Mouse (Mus musculus): ENCODE data around the gene D17Wsu92e. TPM values are rescaled to one million over a fixed set of nuclear protein-coding genes. Genes with fewer than 3 reads are reported as not detected.

Gene D17Wsu92e
- polyA plus RNA-seq, 1 experiment from 2014 or later, result 20.3 TPM

DNA sequence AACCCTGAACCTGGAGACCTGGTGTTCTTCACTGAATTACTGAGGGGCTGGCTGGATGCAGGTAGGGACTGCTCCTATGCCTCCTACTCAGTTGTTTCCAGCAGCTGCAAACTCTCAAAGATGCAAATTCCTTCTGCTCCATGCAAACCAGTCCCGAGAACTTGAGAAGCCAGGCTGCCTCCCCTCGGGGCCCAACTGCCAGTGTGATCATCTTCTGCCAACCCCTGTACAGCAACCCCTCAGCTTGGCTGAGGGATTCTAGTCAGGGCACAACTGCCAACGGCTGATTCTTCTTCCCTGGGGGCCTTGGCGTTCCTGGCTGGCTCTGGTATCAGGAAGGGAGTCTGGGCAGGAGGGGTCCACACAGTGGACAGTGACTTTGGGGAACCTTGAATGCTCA lies 74.0 kb downstream of the D17Wsu92e start:
- Histone ChIP-seq H3K9ac (replicated peaks; ENCODE audit: low read depth) (no peak overlapping the region), H3K27me3 (replicated peaks; ENCODE audit: insufficient read depth, low read length) (no peaks in the 10 kb centered on the region), H3K36me3 (ENCODE audit: insufficient read depth, low read length) (no peaks in the 10 kb centered on the region), H3K9me3 (ENCODE audit: low read length) (no peaks in the 10 kb centered on the region), H3K4me2 (replicated peaks; ENCODE audit: low read depth, low read length) (no peak overlapping the region), H3K27ac (ENCODE audit: low read length) (no peak overlapping the region), H3K4me1 (ENCODE audit: insufficient read depth, low read depth, low read length) (no peaks in the 10 kb centered on the region), H3K4me3 (ENCODE audit: low read depth, low read length) (no peak overlapping the region)
- TF ChIP-seq CTCF (IDR thresholded peaks at IDR 0.05) (no peak), EP300 (IDR thresholded peaks at IDR 0.05) (no peak)
- WGBS, result 63% methylated on average over 4 of the region's 4 CpGs
- DNase-seq (ENCODE audit: low spot score) (no peak), ATAC-seq (no peak)

DNA sequence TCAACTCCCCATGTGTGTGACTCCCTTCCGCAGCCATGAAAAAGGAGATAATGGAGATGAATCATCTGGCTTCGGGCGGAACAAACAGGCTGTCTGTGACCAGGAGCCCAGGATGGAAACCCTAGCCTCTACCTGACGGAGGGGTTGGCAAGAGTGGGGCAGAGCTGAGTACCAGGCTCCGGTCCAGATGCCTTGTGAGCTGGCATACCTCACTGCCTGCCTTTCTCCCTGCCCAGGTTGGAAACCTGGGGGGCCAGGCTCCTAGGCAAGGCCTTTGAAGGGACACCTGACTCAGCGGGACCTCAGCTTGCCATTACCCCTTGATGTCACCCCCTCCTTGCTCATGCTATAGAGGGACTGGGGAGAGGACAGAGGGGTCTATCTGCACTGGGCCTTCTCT lies 79.5 kb downstream of the D17Wsu92e start:
- Histone ChIP-seq H3K9ac (replicated peaks; ENCODE audit: low read depth) (no peak overlapping the region), H3K4me1 (ENCODE audit: insufficient read depth, low read depth, low read length) (no peaks in the 10 kb centered on the region), H3K9me3 (ENCODE audit: low read length) (no peaks in the 10 kb centered on the region), H3K27me3 (replicated peaks; ENCODE audit: insufficient read depth, low read length) (no peaks in the 10 kb centered on the region), H3K4me3 (ENCODE audit: low read depth, low read length) (no peak overlapping the region), H3K4me2 (replicated peaks; ENCODE audit: low read depth, low read length) (no peak overlapping the region), H3K27ac (ENCODE audit: low read length) (no peak overlapping the region), H3K36me3 (ENCODE audit: insufficient read depth, low read length) (no peaks in the 10 kb centered on the region)
- DNase-seq (ENCODE audit: low spot score) (no peak), ATAC-seq (no peak)
- WGBS, result 83% methylated on average over 6 of the region's 6 CpGs
- TF ChIP-seq EP300 (IDR thresholded peaks at IDR 0.05) (no peak), CTCF (IDR thresholded peaks at IDR 0.05) (no peak)

DNA sequence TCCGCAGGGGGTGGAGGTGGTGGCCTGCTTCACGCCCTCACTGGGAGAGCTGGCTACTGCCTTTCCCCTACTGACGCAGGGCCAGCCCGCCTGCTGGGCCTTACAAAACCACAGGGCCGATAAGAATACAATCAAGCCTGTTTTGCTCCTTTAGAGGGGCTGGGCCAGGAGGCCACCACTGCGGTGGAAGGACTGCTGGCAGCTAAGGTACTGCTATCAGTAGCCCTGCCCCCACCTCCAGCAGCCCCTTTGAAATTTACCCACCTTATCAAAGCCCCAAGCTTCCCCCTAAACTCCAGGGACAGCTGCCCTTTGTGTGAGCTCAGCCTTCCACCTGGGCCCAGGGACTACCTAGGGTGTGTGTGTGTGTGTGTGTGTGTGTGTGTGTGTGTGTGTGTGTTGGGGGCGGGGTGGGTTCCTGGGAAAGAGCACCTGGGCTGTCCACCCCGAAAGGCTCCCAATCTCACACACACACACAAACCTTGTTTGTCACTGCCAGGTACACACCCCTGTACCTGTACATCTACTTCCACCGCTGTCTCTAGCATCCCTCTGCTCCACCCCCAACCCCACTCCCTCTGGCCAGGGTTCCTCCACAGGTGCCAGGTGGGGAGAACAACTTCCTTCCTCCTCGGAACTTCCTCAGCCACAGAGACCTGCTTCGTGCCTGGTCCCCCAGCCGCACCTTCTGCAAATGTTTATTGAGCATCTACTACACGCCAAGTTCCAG lies 85.9 kb downstream of the D17Wsu92e start:
- 20% methylated on average over 12 of the region's 13 CpGs for WGBS
- ATAC-seq (no peak), DNase-seq (ENCODE audit: low spot score) (no peak)
- Histone ChIP-seq H3K4me1 (ENCODE audit: insufficient read depth, low read depth, low read length) (no peaks in the 10 kb centered on the region), H3K9me3 (ENCODE audit: low read length) (no peaks in the 10 kb centered on the region), H3K27me3 (replicated peaks; ENCODE audit: insufficient read depth, low read length) (no peaks in the 10 kb centered on the region), H3K4me2 (replicated peaks; ENCODE audit: low read depth, low read length) (no peak overlapping the region), H3K9ac (replicated peaks; ENCODE audit: low read depth) (no peak overlapping the region), H3K36me3 (ENCODE audit: insufficient read depth, low read length) (no peaks in the 10 kb centered on the region), H3K27ac (ENCODE audit: low read length) (no peak overlapping the region), H3K4me3 (ENCODE audit: low read depth, low read length) (no peak overlapping the region)
- TF ChIP-seq EP300 (IDR thresholded peaks at IDR 0.05), result no peak
- TF ChIP-seq CTCF (IDR thresholded peaks at IDR 0.05), result no peak

DNA sequence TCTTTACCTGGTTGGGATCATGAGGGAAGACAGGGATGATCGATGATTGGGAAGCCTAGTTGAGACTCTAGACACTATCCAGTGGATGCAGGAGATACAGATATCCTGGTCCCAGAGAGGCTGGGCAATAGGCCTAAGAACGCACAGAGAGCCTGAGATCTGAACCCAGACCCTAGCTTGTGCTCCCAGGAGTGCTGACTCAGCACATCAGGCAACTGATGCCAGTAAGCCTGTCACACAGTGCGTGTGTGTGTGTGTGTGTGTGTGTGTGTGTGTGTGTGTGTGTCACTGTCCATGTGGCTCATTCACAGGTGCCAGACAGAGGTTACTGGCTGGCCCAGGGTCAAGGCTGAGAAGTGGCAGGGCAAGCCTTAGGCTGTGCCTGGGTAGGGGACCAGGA lies 87.8 kb downstream of the D17Wsu92e start:
- TF ChIP-seq EP300 (IDR thresholded peaks at IDR 0.05), result no peak
- TF ChIP-seq CTCF (IDR thresholded peaks at IDR 0.05), result no peak
- H3K4me3 ChIP-seq (ENCODE audit: low read depth, low read length), result no peak overlapping the region
- WGBS, result 72% methylated on average over 3 of the region's 3 CpGs
- no peak overlapping the region for H3K9ac ChIP-seq (replicated peaks; ENCODE audit: low read depth)
- H3K9me3 ChIP-seq (ENCODE audit: low read length), result no peaks in the 10 kb centered on the region
- DNase-seq (ENCODE audit: low spot score), result no peak
- H3K4me1 ChIP-seq (ENCODE audit: insufficient read depth, low read depth, low read length), result no peaks in the 10 kb centered on the region
- no peak overlapping the region for H3K4me2 ChIP-seq (replicated peaks; ENCODE audit: low read depth, low read length)
- H3K27me3 ChIP-seq (replicated peaks; ENCODE audit: insufficient read depth, low read length), result no peaks in the 10 kb centered on the region
- H3K36me3 ChIP-seq (ENCODE audit: insufficient read depth, low read length), result no peaks in the 10 kb centered on the region
- ATAC-seq, result no peak
- no peak overlapping the region for H3K27ac ChIP-seq (ENCODE audit: low read length)

DNA sequence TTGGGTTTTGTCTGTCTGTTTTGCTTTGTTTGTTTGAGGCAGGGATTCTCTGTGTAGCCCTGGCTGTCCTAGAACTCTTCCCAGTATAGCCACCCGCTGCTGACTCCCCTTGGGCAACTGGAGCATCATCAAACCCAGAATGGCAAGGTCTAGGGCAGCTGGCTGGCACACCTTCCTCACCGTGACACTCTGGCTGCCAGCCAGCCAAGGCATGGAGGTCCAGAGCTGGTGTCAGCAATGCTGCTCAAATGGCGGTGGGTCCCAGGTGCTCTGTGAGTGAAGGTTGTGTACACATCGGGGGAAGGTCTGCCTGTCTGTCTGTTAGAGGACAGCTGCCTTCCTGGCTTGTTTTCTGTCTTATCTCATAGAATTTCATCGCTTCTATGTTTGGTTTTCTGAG lies 88.3 kb downstream of the D17Wsu92e start:
- TF ChIP-seq EP300 (IDR thresholded peaks at IDR 0.05), result no peak
- no peak for TF ChIP-seq CTCF (IDR thresholded peaks at IDR 0.05)
- WGBS, result 56% methylated on average over 5 of the region's 5 CpGs
- ATAC-seq, result no peak
- H3K27me3 ChIP-seq (replicated peaks; ENCODE audit: insufficient read depth, low read length), result no peaks in the 10 kb centered on the region
- H3K27ac ChIP-seq (ENCODE audit: low read length), result no peak overlapping the region
- no peaks in the 10 kb centered on the region for H3K4me1 ChIP-seq (ENCODE audit: insufficient read depth, low read depth, low read length)
- DNase-seq (ENCODE audit: low spot score), result no peak
- no peak overlapping the region for H3K4me3 ChIP-seq (ENCODE audit: low read depth, low read length)
- H3K4me2 ChIP-seq (replicated peaks; ENCODE audit: low read depth, low read length), result no peak overlapping the region
- H3K9ac ChIP-seq (replicated peaks; ENCODE audit: low read depth), result no peak overlapping the region
- no peaks in the 10 kb centered on the region for H3K36me3 ChIP-seq (ENCODE audit: insufficient read depth, low read length)
- H3K9me3 ChIP-seq (ENCODE audit: low read length), result no peaks in the 10 kb centered on the region

DNA sequence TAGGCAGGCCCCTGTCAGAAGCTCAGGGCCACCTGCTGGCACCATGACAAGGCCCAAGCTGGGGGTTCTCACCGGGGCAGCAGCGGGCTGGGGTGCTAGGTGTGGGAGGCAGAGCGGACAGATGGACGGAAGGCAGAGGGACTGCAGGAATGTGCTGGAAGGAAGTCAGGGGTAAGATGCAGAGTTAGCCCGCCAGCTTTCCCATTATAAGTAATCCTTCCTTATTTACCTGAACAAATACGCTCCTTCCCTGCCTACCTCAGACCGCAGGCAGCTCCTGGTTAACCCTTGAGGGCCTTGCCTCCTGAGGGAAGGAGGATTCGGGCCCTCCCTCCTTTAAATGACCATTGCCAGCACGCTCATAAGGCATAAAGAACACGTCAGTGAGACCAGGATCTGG lies 91.7 kb downstream of the D17Wsu92e start, which contains the start of gene Spdef:
Gene Spdef, minus strand, starts transcription at position 186 of the 400 bp plus-strand sequence.
- Histone ChIP-seq H3K4me1 (ENCODE audit: insufficient read depth, low read depth, low read length) (no peaks in the 10 kb centered on the region), H3K27me3 (replicated peaks; ENCODE audit: insufficient read depth, low read length) (no peaks in the 10 kb centered on the region), H3K36me3 (ENCODE audit: insufficient read depth, low read length) (no peaks in the 10 kb centered on the region), H3K9me3 (ENCODE audit: low read length) (no peaks in the 10 kb centered on the region), H3K9ac (replicated peaks; ENCODE audit: low read depth) (no peak within 1 kb of the TSS), H3K4me3 (ENCODE audit: low read depth, low read length) (no peak within 1 kb of the TSS; the same call in 1 of the 2 replicates), H3K4me2 (replicated peaks; ENCODE audit: low read depth, low read length) (peak within 1 kb of the TSS; percentile 28; the same call in 1 of the 2 replicates), H3K27ac (ENCODE audit: low read length) (no peak within 1 kb of the TSS; the same call in 1 of the 2 replicates)
- ATAC-seq (peak; percentile 38; the same call in 1 of the 2 replicates), DNase-seq (ENCODE audit: low spot score) (peak; percentile 63)
- 47% methylated on average over 10 of the region's 10 CpGs for WGBS
- no peak for TF ChIP-seq EP300 (IDR thresholded peaks at IDR 0.05)
- TF ChIP-seq CTCF (IDR thresholded peaks at IDR 0.05), result no peak
